Mouse (Mus musculus) kidney, postnatal 25 days (tissue): ENCODE data around the gene Zfp953.
A peak's percentile ranks its signal among the peaks of the same experiment; 100 is the strongest.
"Not testable (repeated sequence)": the region's sequence is repeated elsewhere in the genome, so short reads cannot be mapped to it uniquely, and the experiment has no call there.

Experiments
- DNase-seq, 2 experiments: peaks; one replicate each; pipeline ENCODE4 v3.0.0; 2021; ENCODE audit warnings: mixed read lengths in 2 of 2

Gene Zfp953

GRCm38 (mm10) chr13:67360131-67360744 is at the start of gene Zfp953, which contains the start of gene Gm28044:
Gene Zfp953, minus strand, starts transcription at chr13:67360605.
Gene Gm28044, minus strand, starts transcription at chr13:67360536.
- DNase-seq, result peak; percentile 91 to 96

DNA sequence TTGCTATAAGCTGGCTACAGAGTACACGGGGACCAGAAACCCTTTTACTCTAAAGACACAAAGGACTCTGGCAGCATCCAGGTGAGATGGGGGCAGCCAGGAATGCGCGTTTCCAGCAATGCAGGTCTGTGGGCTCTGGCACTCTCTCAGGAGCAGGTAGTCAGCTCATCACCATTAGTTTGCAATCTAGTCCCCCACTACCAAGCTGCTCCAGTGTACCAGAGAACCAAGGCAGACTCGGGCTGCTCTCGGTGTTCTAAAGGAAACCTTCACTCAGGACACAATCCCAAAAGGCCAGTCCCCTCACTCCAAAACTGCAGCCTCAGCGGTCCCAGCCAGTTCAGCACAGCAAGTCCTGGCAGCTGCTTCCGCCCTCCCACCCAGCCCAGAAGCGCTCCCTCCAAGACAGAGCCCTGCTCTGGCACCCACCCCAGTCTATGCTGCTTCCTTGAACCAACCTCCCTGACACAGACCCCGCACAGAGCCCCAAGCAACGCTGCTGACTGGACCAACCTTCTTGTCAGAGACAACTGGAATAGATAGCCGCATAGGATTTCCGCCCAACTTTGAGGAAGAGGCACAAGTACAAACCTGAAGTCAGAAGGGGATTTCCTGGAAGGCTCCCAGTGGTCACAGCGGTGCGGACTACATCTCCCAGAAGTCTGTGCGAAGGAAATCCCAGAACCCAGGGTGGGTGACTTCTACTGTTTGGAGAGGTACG is 38.9 kb upstream of the Zfp953 start, which contains the start of gene Zfp429:
TSS of gene Zfp429 (minus strand) at position 637 of the 721 bp plus-strand sequence.
- DNase-seq, result peak; percentile 82 to 84

DNA sequence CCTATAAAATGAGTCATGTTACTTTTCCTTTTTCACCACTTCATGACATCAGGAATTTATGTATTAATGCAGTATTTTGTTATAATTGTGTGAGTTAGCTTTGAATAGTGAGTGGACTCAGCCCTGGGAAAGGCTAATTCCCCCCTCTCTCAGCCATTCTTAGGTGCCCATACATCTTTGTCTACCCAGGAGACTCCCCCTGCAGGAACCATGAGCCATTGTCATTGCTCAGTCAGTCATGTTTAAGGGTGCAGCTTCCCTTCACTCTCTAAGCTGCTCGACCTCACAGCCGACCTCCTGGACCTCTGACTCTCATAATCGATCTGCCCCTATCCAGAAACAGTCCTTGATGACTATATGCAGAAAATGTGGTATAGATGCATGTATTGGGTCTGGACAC is 15.8 kb upstream of the Zfp953 start:
- DNase-seq, result not testable (repeated sequence)

DNA sequence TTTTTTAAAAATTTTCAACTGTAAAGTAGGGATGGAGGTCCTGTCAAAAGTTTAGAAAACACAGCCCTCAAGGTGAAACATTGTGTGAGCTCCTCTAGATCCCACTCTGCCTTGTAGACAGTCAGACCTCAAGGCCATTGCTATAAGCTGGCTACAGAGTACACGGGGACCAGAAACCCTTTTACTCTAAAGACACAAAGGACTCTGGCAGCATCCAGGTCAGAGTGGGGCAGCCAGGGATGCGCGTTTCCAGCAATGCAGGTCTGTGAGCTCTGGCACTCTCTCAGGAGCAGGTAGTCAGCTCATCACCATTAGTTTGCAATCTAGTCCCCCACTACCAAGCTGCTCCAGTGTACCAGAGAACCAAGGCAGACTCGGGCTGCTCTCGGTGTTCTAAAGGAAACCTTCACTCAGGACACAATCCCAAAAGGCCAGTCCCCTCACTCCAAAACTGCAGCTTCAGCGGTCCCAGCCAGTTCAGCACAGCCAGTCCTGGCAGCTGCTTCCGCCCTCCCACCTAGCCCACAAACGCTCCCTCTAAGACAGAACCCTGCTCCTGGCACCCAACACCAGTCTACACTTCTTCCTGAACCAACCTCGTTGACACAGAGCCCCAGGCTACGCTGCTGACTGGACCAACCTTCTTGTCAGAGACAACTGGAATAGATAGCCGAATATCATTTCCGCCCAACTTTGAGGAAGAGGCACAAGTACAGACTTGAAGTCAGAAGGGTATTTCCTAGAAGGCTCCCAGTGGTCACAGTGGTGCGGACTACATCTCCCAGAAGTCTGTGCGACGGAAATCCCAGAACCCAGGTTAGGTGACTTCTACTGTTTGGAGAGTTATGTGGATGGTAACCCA is 14.9 kb upstream of the Zfp953 start, which contains the start of the genes Gm28041 and Zfp456:
TSS of gene Gm28041 (minus strand) at position 684 of the 862 bp plus-strand sequence.
TSS of gene Zfp456 (minus strand) at position 761 of the 862 bp plus-strand sequence.
- DNase-seq, result peak; percentile 85 to 87

DNA sequence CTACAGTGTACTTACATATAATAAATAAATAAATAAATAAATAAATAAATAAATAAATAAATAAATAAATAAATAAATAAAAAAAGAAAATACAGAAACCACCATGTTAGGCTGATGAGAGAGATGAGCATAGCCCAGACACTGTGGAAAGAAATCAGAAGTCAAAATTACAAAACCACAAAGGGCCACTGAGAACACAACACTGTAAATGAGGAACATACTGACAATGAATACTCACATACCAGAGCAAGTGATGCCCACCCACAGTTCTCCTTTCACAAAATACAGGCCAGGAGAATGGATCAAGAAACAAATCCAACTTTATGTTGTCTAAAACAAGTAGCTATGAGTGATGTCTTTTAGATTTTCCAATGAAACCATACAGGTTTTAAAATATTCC is 8.6 kb downstream of the Zfp953 start:
- DNase-seq, result no peak

DNA sequence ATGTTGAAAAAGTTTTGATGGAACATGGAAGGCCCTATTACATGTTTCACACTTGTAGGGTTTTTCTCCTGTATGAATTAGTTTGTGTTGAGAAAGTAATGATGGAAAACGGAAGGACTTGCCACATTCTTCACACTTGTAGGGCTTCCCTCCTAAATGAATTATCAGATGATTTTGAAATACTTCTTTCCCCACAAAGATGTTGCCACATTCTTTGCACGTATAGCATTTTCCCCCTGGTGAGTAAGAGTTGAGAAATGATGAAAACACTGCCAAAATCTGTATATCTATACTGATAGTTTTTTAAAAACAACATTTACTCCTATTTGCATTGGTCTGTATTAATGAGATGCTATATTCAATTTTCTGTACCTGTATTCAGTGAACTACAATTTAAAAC is 17.0 kb downstream of the Zfp953 start:
- no peak for DNase-seq

DNA sequence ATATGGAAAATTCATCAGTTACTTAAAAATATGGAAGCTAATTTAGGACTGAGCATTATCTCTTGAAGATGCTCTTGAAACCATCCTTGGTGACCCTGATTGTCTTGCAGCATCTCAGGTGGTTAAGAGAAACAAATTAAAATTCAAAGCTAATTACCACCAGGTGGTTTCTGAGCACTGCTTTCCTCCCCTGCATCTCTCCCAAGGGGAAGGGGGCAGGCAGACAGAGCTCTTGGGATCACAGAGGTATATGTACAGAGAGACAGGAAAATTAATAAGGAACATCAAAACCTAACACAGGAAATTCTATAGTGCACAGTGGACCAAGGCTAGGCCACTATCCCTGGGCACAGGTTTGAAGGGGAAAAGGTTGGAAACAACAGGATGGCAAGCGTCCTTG is 27.5 kb downstream of the Zfp953 start:
- no peak for DNase-seq

- peak; percentile 88 to 90 for DNase-seq
Observed at GRCm38 (mm10) chr13:67332019-67332724, 28.2 kb downstream of the Zfp953 start, which contains the start of gene Zfp595. Gene Zfp595, minus strand, starts transcription at chr13:67332570.

- DNase-seq, result no peak
Observed at GRCm38 (mm10) chr13:67306718-67307117, 53.7 kb downstream of the Zfp953 start.

DNA sequence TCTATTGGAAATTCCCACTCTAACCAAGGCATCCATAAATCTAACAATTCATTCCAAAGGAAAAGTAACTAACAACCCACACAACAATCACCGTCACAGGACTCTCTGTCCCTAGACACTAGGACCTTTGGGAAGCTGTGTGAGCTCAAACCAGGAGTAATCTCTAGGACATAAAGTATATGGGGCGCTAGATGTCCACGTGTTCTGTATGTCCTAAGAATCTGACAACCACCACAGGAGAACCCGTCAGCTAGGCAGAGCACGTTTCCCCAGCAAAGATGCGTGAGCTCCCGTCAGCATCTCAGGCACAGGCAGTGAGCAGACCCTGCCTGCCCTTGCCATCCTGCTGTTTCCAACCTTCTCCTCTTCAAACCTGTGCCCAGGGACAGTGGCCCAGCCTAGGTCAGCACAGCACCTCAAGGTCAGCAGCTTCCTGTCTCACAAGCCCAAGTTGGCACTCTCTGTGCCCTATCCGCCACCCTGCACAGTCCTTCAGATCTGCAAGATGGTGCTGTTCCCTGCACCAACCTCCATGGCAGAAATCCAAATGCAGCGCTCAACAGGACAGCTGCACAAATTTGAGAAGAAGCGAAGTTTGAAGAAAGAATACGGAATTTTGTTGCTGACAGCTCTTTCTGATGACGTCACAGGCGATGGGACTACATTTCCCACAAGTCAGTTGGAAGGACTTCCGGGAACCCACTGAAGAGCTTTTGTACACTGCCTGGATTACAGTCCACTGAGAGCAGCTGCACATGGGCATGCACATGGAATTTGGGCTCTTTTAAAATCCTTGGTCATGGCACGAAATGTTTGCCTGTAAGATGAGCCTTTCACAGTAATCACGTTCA is 54.4 kb downstream of the Zfp953 start, which contains the start of gene Zfp457:
TSS of gene Zfp457 (minus strand) at position 664 of the 851 bp plus-strand sequence.
- DNase-seq, result peak; percentile 90 to 91
